Mouse (Mus musculus) brain, embryonic 14.5 days (tissue): Measurements from ENCODE around the gene Il20rb.

ENCODE experiments used
- CTCF ChIP-seq: fragments of 200-500 bp; IDR thresholded peaks from 2 replicates; pipeline ENCODE4 v1.5.1; 2012; ENCODE audit warnings: inconsistent platforms, mild to moderate bottlenecking, moderate library complexity, borderline replicate concordance; ENCODE audit not compliant: insufficient read depth, insufficient read length; ENCODE audit errors: extremely low read depth
- POLR2A ChIP-seq: fragments of 200-500 bp; IDR thresholded peaks from 2 replicates; pipeline ENCODE4 v1.6.1; 2012; ENCODE audit warnings: mild to moderate bottlenecking, inconsistent platforms, borderline replicate concordance; ENCODE audit not compliant: poor library complexity, insufficient read depth, insufficient read length, severe bottlenecking; ENCODE audit errors: extremely low read depth

GRCm38 (mm10) chr9:100470228-100470627, 16.4 kb downstream of the Il20rb start:
- TF ChIP-seq CTCF, result no peak
- no peak for TF ChIP-seq POLR2A
